Mouse (Mus musculus) left cerebral cortex, postnatal 25 days (tissue): ENCODE results near the gene Yy1. TPM values are rescaled to one million over a fixed set of nuclear protein-coding genes. Genes with fewer than 3 reads are reported as not detected.
"Not testable (repeated sequence)": the region's sequence is repeated elsewhere in the genome, so short reads cannot be mapped to it uniquely, and the experiment has no call there.

Source experiments
- DNase-seq, 2 experiments: peaks; one replicate each; pipeline ENCODE4 v3.0.0; 2022; ENCODE audit warnings: low spot score in 2 of 2, mixed read lengths in 1 of 2
- intact Hi-C: fragments of 180-260 bp; cut with DNase I; formaldehyde crosslinking; loops from one replicate; pipeline ENCODE4 v1.15.1; 2025
- total RNA-seq, 2 experiments: library from RNA; stranded (reverse); gene quantifications; 2 replicates each; pipeline ENCODE4 v1.2.3; 2021

The Yy1 gene
- total RNA-seq, 2 experiments from 2014 or later = 46.9 to 49.8 TPM

GRCm38 (mm10) chr12:108823036-108823435 lies 30.3 kb downstream of the Yy1 start:
- DNase-seq = no peak
- intact Hi-C loops = no loop called here

DNA sequence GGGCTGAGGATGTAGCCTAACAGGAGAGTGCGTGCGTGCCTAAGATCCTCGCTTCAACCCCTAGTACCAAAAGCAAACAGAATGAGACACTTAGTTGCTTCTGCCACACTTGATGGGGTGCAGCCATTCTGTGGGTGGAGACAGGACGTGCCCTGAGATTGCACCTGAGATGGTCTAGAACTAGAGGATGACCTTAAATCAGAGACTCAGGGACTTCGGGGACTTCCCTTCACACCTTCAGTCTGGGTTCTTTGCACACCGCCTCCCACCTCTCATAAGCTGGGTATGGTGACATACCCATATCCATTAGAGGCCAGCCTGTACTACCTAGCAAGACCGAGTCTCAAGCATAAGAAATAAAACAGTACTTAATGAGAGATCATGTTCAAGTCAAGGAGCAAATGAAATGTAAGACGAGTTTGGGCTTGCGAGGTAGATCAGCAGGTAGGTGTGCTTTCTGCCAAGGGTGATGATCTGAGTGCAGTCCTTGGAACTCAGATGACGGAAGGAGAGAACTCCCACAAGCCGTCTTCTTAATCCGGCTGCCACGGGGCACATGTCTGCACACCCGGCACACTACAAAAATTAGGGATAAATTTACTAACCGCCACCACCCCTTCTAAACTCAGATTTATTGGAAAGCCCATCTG lies 31.6 kb downstream of the Yy1 start:
- intact Hi-C loops = no loop called here
- no peak for DNase-seq

DNA sequence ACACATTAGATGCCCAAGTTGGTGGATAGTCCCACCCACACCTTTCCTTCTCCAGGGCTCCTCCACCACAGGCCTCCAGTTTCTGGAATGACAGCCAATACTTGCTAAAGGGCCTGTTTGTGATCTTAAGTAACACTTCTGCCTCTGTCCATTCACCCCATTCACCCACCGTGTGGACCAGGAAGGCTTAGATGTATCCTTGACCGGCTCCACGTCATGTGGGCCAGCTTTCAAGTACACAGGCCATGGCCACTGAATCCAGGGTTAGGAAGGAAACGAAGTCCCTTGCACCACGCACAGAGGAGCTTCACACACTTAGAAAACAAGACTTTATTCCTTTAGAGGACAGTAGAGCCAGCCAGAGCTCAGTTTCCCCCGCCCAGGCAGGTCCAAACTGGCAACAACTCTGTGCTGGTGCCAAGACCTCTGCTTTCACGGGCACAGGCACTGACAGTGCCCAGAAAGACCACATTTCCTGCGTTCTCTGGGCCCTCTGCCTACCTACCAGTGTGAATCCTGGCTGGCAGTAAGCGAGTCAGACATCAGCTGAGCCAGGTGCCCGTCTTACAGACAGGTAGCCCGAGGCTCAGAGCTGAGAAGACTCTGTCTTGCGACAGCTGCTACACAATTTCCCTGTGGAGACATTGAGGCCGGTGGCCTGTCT lies 32.9 kb downstream of the Yy1 start:
- intact Hi-C loops = no loop called here

GRCm38 (mm10) chr12:108826282-108826957 lies 33.6 kb downstream of the Yy1 start:
- intact Hi-C loops = no loop called here
- DNase-seq = no peak

More for the DNA sequence above, 32.9 kb downstream of the Yy1 start:
- no peak for DNase-seq

DNA sequence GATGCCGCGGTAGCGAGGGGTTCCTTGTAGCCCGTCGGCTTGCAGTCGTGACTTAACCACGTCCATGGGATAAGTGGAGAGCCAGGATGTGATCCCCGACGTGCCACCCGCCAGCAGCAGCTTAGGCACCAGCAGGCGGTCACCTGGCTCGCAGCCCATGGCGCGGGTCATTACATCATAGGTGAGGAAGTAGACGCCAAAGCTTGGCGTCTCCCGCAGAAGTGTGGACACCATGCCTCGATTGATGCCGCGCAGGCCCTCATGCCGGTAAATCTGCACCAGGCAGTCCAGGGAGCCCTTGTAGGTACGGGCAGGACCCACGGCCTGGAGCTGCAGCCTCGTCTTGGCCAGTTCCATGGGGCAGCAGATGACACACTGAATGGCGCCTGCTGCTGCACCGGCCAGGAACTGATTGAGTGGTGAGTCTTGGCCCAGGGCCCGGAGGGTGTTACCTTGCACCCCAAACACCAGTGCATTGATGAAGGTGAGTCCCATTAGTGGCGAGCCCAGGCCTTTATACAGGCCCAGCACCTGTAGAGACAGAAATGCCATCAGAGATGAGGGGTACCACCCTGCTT lies 34.3 kb downstream of the Yy1 start:
- intact Hi-C loops = no loop called here
- DNase-seq = no peak

DNA sequence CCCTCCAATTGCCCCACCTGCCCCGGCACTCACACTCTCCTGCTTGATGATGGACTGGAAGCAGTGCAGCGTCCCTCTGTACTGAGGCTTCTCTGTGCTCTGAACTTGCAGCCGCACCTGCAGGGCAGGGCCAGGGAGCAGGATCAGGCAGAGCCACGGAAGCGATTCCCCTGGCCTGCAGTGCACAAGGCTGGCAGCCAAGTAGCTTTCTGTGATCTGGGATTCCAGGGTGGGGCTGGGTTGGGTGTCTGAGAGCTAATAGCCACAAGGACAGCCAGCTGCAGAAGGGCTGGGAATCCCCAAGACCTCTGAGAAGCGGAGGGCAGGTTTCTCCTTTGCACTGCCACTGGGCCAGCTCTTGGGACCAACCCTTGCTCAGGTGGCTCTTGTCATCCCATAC lies 34.9 kb downstream of the Yy1 start:
- intact Hi-C loops = no loop called here
- DNase-seq = no peak

- intact Hi-C loops = no loop called here
These were observed 36.9 kb downstream of the Yy1 start for GRCm38 (mm10) chr12:108829636-108830035.

GRCm38 (mm10) chr12:108830358-108830757 lies 37.6 kb downstream of the Yy1 start:
- no peak for DNase-seq
- intact Hi-C loops = no loop called here

More at GRCm38 (mm10) chr12:108829636-108830035, 36.9 kb downstream of the Yy1 start:
- DNase-seq = no peak

DNA sequence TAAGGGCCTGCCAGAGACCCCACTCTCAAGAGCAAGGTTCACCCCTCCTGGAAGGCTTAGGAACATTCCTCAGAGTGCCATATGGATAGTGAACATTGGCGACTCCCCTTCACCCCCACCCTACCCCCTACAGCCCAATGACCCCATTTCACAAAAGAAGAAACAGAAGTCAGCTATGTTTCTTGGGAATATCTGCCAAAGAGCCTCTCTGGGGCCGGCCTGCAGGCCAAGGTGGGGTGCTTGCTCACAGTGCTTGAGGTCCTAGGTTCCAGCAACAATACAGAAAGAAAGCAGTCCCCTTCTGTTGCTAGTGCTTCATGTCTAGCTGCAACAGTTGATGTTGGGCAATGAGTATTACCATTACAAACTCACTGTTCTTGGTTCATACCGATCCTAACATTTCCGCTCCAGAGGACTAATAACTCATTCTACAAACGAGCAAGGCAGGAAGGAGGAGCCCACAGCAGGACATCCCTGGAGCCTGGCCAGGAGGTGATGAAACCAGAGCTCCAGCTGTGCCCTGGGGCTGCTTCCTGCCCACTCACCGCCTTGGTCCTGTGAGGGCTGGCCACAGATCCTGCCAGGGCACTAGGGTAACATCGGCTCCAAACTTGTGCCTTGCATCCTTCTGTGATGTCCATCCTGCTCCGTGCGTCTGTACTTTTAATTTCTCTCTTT lies 39.3 kb downstream of the Yy1 start:
- no peak for DNase-seq
- intact Hi-C loops = no loop called here

GRCm38 (mm10) chr12:108832851-108833250 lies 40.1 kb downstream of the Yy1 start:
- peak in 1 of 2 experiments; percentile 57 for DNase-seq
- intact Hi-C loops = no loop called here

DNA sequence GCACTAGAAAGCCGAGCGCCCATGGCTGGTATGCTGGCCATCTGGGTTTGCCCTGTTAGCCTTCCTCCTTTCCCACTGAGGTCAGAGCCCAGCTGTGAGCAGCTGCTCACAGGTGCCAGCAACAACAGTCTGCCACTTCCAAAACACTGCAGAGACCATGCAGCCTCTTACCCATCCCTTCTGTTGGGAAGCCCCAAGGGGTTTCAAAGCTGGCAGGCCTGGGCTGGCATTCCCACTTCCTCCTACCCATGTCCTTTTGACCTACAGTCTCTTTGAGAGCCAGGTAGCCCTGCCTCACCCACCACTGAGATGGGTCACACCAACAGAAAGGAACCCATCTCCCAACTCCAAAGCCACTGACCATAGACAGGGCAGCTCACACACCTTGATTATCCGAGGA lies 40.6 kb downstream of the Yy1 start:
- no peak for DNase-seq
- intact Hi-C loops = no loop called here

GRCm38 (mm10) chr12:108834337-108834736 lies 41.6 kb downstream of the Yy1 start:
- no peak for DNase-seq
- intact Hi-C loops = no loop called here

- intact Hi-C loops = no loop called here
- no peak for DNase-seq
These were observed 42.0 kb downstream of the Yy1 start for GRCm38 (mm10) chr12:108834786-108835185.

- intact Hi-C loops = no loop called here
- DNase-seq = peak in 1 of 2 experiments; percentile 14
These were observed 42.6 kb downstream of the Yy1 start for GRCm38 (mm10) chr12:108835208-108835839.

- intact Hi-C loops = loop anchor here (2.0 kb wide), 1 partner anchor 41 kb away; no protein-coding TSS in a partner anchor
- peak; percentile 97 to 98 for DNase-seq
These were observed 43.2 kb downstream of the Yy1 start, which contains the start of the genes Slc25a29 and Slc25a47 for GRCm38 (mm10) chr12:108835840-108836409. Gene Slc25a29 (minus strand): TSS chr12:108835883. Gene Slc25a47 (plus strand): TSS chr12:108836046.

DNA sequence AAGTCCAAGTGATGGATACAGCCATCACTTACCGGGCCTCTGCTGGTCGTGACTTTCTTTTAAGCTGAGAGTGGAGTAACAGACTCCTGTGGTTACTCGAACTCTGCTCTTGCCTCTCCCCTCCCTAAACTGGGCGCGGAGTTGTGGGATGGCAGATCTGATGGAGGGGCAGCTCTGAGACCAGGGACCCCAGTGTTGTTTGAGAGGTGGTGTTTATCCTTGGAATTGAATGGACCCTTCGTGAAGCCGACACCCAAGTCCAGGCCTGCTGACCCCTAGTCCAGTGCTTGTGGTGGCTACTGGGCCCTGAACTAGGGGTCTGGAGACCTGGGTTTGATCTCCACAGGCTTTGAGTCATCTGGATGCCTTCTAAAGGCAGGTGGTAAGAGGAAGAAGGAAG lies 43.9 kb downstream of the Yy1 start:
- no peak for DNase-seq
- intact Hi-C loops = loop anchor here (2.0 kb wide), 1 partner anchor 42 kb away; no protein-coding TSS in a partner anchor

- intact Hi-C loops = no loop called here
These were observed 48.4 kb downstream of the Yy1 start for GRCm38 (mm10) chr12:108841181-108841580.

GRCm38 (mm10) chr12:108842663-108843062 lies 49.9 kb downstream of the Yy1 start:
- intact Hi-C loops = no loop called here
- DNase-seq = no peak

More at GRCm38 (mm10) chr12:108841181-108841580, 48.4 kb downstream of the Yy1 start:
- peak in 1 of 2 experiments; percentile 33 for DNase-seq

GRCm38 (mm10) chr12:108848033-108848432 lies 55.3 kb downstream of the Yy1 start:
- DNase-seq, intact Hi-C loops: not testable (repeated sequence)
